Mouse (Mus musculus): Measurements from ENCODE around the gene Tmem26. TPM values are rescaled to one million over a fixed set of nuclear protein-coding genes. Genes with fewer than 3 reads are reported as not detected.

The Tmem26 gene
- 19.8 TPM for polyA plus RNA-seq (2015; fragmentation: Illumina TruSeq; extraction: RNeasy Lipid Tissue Mini Kit (QIAGEN cat#74804); ENCODE audit: insufficient read depth, low replicate concordance)

DNA sequence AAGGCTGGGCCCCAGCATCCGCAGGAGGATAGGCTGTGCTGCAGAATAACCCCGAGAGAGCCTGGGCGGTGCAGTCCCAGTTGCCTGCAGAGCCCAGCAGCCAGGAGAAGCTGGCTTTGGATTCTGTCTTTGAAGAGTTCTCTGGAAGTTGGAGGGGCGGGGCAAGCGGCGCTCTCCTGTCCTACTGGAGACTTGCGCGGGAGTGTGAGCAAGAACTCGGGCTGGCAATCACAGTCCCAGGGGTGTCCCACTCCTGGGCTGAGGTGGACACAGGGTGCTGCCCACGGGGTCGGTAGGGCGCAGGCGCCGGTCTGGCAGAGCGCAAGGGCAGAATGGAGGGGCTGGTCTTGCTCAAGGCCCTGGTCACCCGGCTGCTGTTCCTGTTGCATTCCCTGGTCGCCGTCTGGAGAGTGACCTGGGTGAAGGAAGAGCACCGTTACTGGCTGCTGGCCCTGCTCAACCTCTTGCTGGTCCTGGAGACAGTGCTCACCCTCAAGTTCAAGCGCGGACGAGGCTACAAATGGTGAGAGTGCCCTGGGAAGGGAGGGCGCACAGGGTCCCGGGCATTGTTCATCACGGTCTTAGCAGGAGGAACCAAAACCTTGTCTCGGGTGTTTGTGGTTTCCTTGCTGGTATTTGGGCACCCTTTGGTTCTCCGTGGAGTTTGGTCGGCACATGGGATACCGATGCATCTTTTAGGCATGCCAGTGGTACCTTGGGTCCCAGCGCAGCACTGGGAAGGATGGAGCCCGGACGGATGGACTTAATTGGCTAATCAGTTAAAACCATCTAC is at the start of gene Tmem26:
Gene Tmem26, plus strand, starts transcription at position 79 of the 793 bp plus-strand sequence.

Other genes with a start within 250 kb of the Tmem26 start
- 1.1 TPM for gene Cabcoco1, start 181.8 kb upstream of the Tmem26 start, polyA plus RNA-seq (2015; fragmentation: Illumina TruSeq; extraction: RNeasy Lipid Tissue Mini Kit (QIAGEN cat#74804); ENCODE audit: insufficient read depth, low replicate concordance)